Mouse (Mus musculus) lung, adult 2 months (tissue): ENCODE results near the gene Tmem107.
A peak's percentile ranks its signal among the peaks of the same experiment; 100 is the strongest.

Experiments used
- CTCF ChIP-seq: fragments of 200-500 bp; IDR thresholded peaks from 2 replicates; pipeline ENCODE4 v1.5.1; 2011; ENCODE audit warnings: mild to moderate bottlenecking, low read length, control low read depth; ENCODE audit not compliant: insufficient read depth
- POLR2A ChIP-seq: fragments of 200-500 bp; IDR thresholded peaks from 2 replicates; pipeline ENCODE4 v1.6.1; 2011; ENCODE audit warnings: low read depth, mild to moderate bottlenecking, control low read depth, low read length, borderline replicate concordance; ENCODE audit errors: extremely low read depth

- 0 out of 2 replicates have a peak, but pooled peaks have one; percentile 31 for TF ChIP-seq POLR2A
- no peak for TF ChIP-seq CTCF
These were observed 27.6 kb downstream of the Tmem107 start for GRCm38 (mm10) chr11:69098039-69098761.
